Mouse (Mus musculus) ES-E14 (cell line): ENCODE measurements around the gene Cfap69. TPM values are rescaled to one million over a fixed set of nuclear protein-coding genes. Genes with fewer than 3 reads are reported as not detected.

Experiments used
- DNase-seq: peaks from one replicate; pipeline ENCODE4 v3.0.0-alpha.2; 2013; ENCODE audit warnings: low read depth, low spot score
- H3K27ac ChIP-seq: 2 replicates; pipeline ENCODE4 v1.5.1; 2012; ENCODE audit warnings: low read depth, mild to moderate bottlenecking, low read length, moderate library complexity, mixed read lengths; ENCODE audit not compliant: poor library complexity, insufficient read depth, severe bottlenecking
- H3K36me3 ChIP-seq: 2 replicates; pipeline ENCODE4 v1.6.1; 2012; ENCODE audit warnings: mild to moderate bottlenecking, low read length, moderate library complexity, mixed read lengths; ENCODE audit not compliant: control insufficient read depth, poor library complexity, insufficient read depth, severe bottlenecking
- H3K4me1 ChIP-seq, 2 experiments: fragments of 150-350 bp in 1 of 2; sonication (generic) in 1 of 2; 2 replicates each; pipeline ENCODE4 v1.6.1; 2012; ENCODE audit warnings: low read length in 2 of 2, mild to moderate bottlenecking in 1 of 2, mixed read lengths in 1 of 2; ENCODE audit not compliant: control insufficient read depth in 2 of 2, insufficient read depth in 2 of 2, poor library complexity in 1 of 2
- H3K4me3 ChIP-seq, 2 experiments: fragments of 150-350 bp in 1 of 2; sonication (generic) in 1 of 2; 2 replicates each; pipeline ENCODE4 v1.5.1; 2012; ENCODE audit warnings: low read length in 2 of 2, low read depth in 1 of 2, mild to moderate bottlenecking in 1 of 2, mixed read lengths in 1 of 2; ENCODE audit not compliant: insufficient read depth in 1 of 2, poor library complexity in 1 of 2, severe bottlenecking in 1 of 2
- H3K9ac ChIP-seq: 2 replicates; pipeline ENCODE4 v1.6.1; 2012; ENCODE audit warnings: low read depth, mild to moderate bottlenecking, low read length, mixed read lengths; ENCODE audit not compliant: poor library complexity, insufficient read depth, severe bottlenecking
- H3K9me3 ChIP-seq: fragments of 150-350 bp; sonication (generic); 2 replicates; pipeline ENCODE4 v1.6.1; 2012; ENCODE audit warnings: low read depth, mild to moderate bottlenecking, low read length; ENCODE audit not compliant: control insufficient read depth, insufficient read depth
- CHD2 ChIP-seq: IDR thresholded peaks from 2 replicates; pipeline ENCODE4 v1.6.1; 2014; ENCODE audit warnings: mild to moderate bottlenecking, low read depth, low read length, inconsistent platforms
- HCFC1 ChIP-seq: IDR thresholded peaks from 2 replicates; pipeline ENCODE4 v1.6.1; 2012; ENCODE audit warnings: low read length, inconsistent platforms, borderline replicate concordance; ENCODE audit not compliant: insufficient read depth
- MAFK ChIP-seq: IDR thresholded peaks from 2 replicates; pipeline ENCODE4 v1.6.1; 2014; ENCODE audit warnings: mild to moderate bottlenecking, low read depth, low read length, inconsistent platforms; ENCODE audit not compliant: insufficient read depth
- ZC3H11A ChIP-seq: IDR thresholded peaks from 2 replicates; pipeline ENCODE4 v1.6.1; 2012; ENCODE audit warnings: low read depth, mild to moderate bottlenecking, inconsistent platforms, low read length, borderline replicate concordance
- ZNF384 ChIP-seq: IDR thresholded peaks from 2 replicates; pipeline ENCODE4 v1.6.1; 2012; ENCODE audit warnings: low read depth, low read length, inconsistent platforms
- in situ Hi-C, 2 experiments: fragments of 600-800 bp; cut with MboI; formaldehyde crosslinking; loops; one replicate each; pipeline ENCODE4 v1.15.1; 2025; ENCODE audit warnings: low sequenced_read_pairs in 2 of 2, inconsistent platforms in 1 of 2; ENCODE audit not compliant: unreplicated experiment in 2 of 2
- total RNA-seq: library from RNA; depleted of rRNA; stranded (reverse); fragments of 300-350 nt; gene quantifications from 2 replicates; pipeline ENCODE4 v1.2.3, GENCODE M21; 2012; rRNA removed

The Cfap69 gene
- total RNA-seq, 1 experiment, result 4.6 TPM

- no peak for DNase-seq
- in situ Hi-C loops, result no loop called here
- Histone ChIP-seq H3K36me3 (peaks cover 23% of the 10 kb centered on the region), H3K4me3 (no peak overlapping the region), H3K27ac (no peak overlapping the region), H3K9me3 (no peaks in the 10 kb centered on the region), H3K9ac (no peak overlapping the region), H3K4me1 (no peaks in the 10 kb centered on the region)
- no peak for TF ChIP-seq MAFK
- no peak for TF ChIP-seq ZC3H11A
- TF ChIP-seq ZNF384, result no peak
- no peak for TF ChIP-seq CHD2
- no peak for TF ChIP-seq HCFC1
Measured at GRCm38 (mm10) chr5:5540385-5540784, 123.7 kb downstream of the Cfap69 start.

- Histone ChIP-seq H3K9ac (no peak overlapping the region), H3K4me1 (no peaks in the 10 kb centered on the region), H3K4me3 (no peak overlapping the region), H3K27ac (no peak overlapping the region), H3K36me3 (peaks cover 22% of the 10 kb centered on the region), H3K9me3 (no peaks in the 10 kb centered on the region)
- in situ Hi-C loops, result no loop called here
- no peak for TF ChIP-seq HCFC1
- no peak for TF ChIP-seq CHD2
- TF ChIP-seq ZNF384, result no peak
- TF ChIP-seq MAFK, result no peak
- TF ChIP-seq ZC3H11A, result no peak
- DNase-seq, result no peak
Measured at GRCm38 (mm10) chr5:5539771-5540170, 124.3 kb downstream of the Cfap69 start.

- in situ Hi-C loops, result no loop called here
- no peaks in the 10 kb centered on the region for H3K9me3 ChIP-seq
- peaks cover 9% of the 10 kb centered on the region for H3K36me3 ChIP-seq
- H3K27ac ChIP-seq, result no peak overlapping the region
- H3K4me3 ChIP-seq, result no peak overlapping the region
- TF ChIP-seq ZC3H11A, result no peak
- no peak for TF ChIP-seq HCFC1
- no peak for TF ChIP-seq ZNF384
- TF ChIP-seq CHD2, result no peak
- H3K4me1 ChIP-seq, result no peaks in the 10 kb centered on the region
- H3K9ac ChIP-seq, result no peak overlapping the region
- DNase-seq, result no peak
Measured at GRCm38 (mm10) chr5:5536131-5536530, 127.9 kb downstream of the Cfap69 start.

GRCm38 (mm10) chr5:5533656-5534420 lies 130.2 kb downstream of the Cfap69 start:
- Histone ChIP-seq H3K4me1 (no peaks in the 10 kb centered on the region), H3K9ac (no peak overlapping the region), H3K9me3 (no peaks in the 10 kb centered on the region), H3K27ac (no peak overlapping the region), H3K4me3 (no peak overlapping the region), H3K36me3 (peaks cover 2% of the 10 kb centered on the region; the same call in 1 of the 2 replicates)
- no peak for DNase-seq
- in situ Hi-C loops, result no loop called here
- no peak for TF ChIP-seq ZNF384
- no peak for TF ChIP-seq ZC3H11A
- TF ChIP-seq HCFC1, result no peak

Other genes with a start within 250 kb of the Cfap69 start
- gene Cdk14, start 243.9 kb downstream of the Cfap69 start, total RNA-seq, result 3.5 TPM in 2 replicates
- gene 1700015F17Rik, start 185.1 kb downstream of the Cfap69 start, total RNA-seq, result not detected in 2 replicates
- gene Cldn12, start 149.3 kb downstream of the Cfap69 start, total RNA-seq, result 42.9 and 52.7 TPM in 2 replicates
- gene Gtpbp10, start 104.7 kb downstream of the Cfap69 start, total RNA-seq, result 36.4 and 39.1 TPM in 2 replicates
- gene Gm8773, start 90.4 kb downstream of the Cfap69 start, total RNA-seq, result 0.22 and 0.48 TPM in 2 replicates
- gene Steap2, start 30.3 kb upstream of the Cfap69 start, total RNA-seq, result 26.4 and 33.2 TPM in 2 replicates
- gene Steap1, start 85.1 kb upstream of the Cfap69 start, total RNA-seq, result 43.3 and 45.6 TPM in 2 replicates